Mouse (Mus musculus): ENCODE data around the gene Vmac.

DNA sequence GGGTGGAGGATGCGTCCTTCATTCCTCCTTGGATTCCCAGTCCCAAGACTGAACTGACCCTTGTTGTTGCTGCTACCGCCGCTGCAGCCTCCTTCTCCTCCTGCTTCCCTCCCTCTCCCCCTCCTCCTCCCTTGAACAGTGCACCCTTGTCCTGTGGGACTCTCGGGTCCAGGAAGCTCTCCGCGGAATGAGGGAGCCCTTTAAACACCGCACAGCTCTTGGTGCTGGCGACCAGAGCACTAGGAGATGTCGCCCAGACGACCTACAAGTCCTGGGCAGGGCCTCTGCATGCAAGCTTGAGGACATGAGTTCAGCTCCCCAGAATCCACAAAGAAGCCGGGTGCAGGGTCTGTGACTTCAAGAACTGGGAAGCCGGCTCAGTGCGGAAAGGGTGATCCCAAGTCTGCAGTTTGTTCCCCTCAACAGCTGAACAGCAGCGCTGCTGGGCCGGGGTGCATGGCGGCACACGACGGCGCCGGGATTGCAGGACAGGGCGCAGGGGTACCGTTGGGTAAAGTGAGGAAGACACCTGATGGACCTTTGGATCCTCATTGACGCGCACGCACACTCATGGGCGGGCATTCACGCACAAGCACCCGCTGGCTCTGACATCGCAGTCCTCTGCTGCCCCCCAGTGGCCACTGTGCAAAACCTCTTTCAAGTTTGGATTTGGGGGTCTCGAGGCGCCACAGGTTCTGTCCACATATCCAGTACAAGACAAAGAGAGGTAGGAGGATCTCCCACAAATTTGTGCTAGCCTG, 49.3 kb downstream of the Vmac start:
- TF ChIP-seq POLR2A (IDR thresholded peaks at IDR 0.05; ENCODE audit: borderline replicate concordance, low read depth, low read length) (no peak), CTCF (IDR thresholded peaks at IDR 0.05; ENCODE audit: low read depth, low read length) (peak; percentile 97)
